Mouse (Mus musculus) spleen, adult 2 months (tissue): ENCODE results near the gene Hbb-y. TPM values are rescaled to one million over a fixed set of nuclear protein-coding genes. Genes with fewer than 3 reads are reported as not detected.

Experiments
- DNase-seq, 2 experiments: peaks; one replicate each; pipeline versions ENCODE4 v3.0.0 to v3.0.0-alpha.2; 2012 to 2021; ENCODE audit warnings: low spot score in 2 of 2, low read depth in 1 of 2
- H3K27ac ChIP-seq: fragments of 200-500 bp; 2 replicates; pipeline ENCODE4 v1.5.1; 2012; ENCODE audit warnings: low read length, inconsistent platforms; ENCODE audit not compliant: insufficient read depth
- H3K27me3 ChIP-seq: fragments of 200-500 bp; 2 replicates; pipeline ENCODE4 v1.6.1; 2012; ENCODE audit warnings: mild to moderate bottlenecking, moderate library complexity, low read length, inconsistent platforms; ENCODE audit not compliant: control insufficient read depth, insufficient read depth
- H3K36me3 ChIP-seq: fragments of 200-500 bp; 2 replicates; pipeline ENCODE4 v1.6.1; 2012; ENCODE audit warnings: mild to moderate bottlenecking, low read length, inconsistent platforms; ENCODE audit not compliant: control insufficient read depth, insufficient read depth
- H3K4me1 ChIP-seq: fragments of 200-500 bp; 2 replicates; pipeline ENCODE4 v1.6.1; 2011; ENCODE audit warnings: inconsistent platforms; ENCODE audit not compliant: control insufficient read depth, insufficient read depth, insufficient read length
- H3K4me3 ChIP-seq: fragments of 200-500 bp; 2 replicates; pipeline ENCODE4 v1.5.1; 2011; ENCODE audit warnings: mild to moderate bottlenecking, inconsistent platforms; ENCODE audit not compliant: insufficient read depth, insufficient read length; ENCODE audit errors: extremely low read depth
- CTCF ChIP-seq: fragments of 200-500 bp; IDR thresholded peaks from 2 replicates; pipeline ENCODE4 v1.5.1; 2011; ENCODE audit warnings: mild to moderate bottlenecking, inconsistent platforms; ENCODE audit not compliant: insufficient read depth, insufficient read length, insufficient replicate concordance; ENCODE audit errors: extremely low read depth
- POLR2A ChIP-seq: fragments of 200-500 bp; IDR thresholded peaks from 2 replicates; pipeline ENCODE4 v1.6.1; 2011; ENCODE audit warnings: low read depth, low read length, inconsistent platforms
- WGBS: fragments of 180-500 bp; shearing (Covaris S2); methylation state at CpG from one replicate; pipeline ENCODE4 v1.1.7; 2018; 5-methylcytosine and 5-hydroxymethylcytosine counted together
- polyA plus RNA-seq: library from polyadenylated mRNA; depleted of rRNA; stranded (reverse); fragments of >200 nt; gene quantifications from 2 replicates; pipeline ENCODE4 v1.2.3, GENCODE M21; 2012; rRNA removed

The Hbb-y gene
- polyA plus RNA-seq, result 0.14 TPM in 1 of 2 replicates, not detected in the other

- TF ChIP-seq POLR2A (no peak), CTCF (no peak)
- H3K27ac ChIP-seq, result no peak within 1 kb of the TSS
- no peaks in the 10 kb centered on the region for H3K4me1 ChIP-seq
- no peaks in the 10 kb centered on the region for H3K36me3 ChIP-seq
- no peak within 1 kb of the TSS for H3K4me3 ChIP-seq
- DNase-seq, result no peak
- no peaks in the 10 kb centered on the region for H3K27me3 ChIP-seq
- 80% methylated on average over 2 of the region's 2 CpGs for WGBS
These were observed at the start of gene Hbb-y for GRCm38 (mm10) chr7:103853090-103853489. Gene Hbb-y (minus strand): TSS chr7:103853216.

GRCm38 (mm10) chr7:103894385-103894784 lies 41.4 kb upstream of the Hbb-y start, which contains the start of gene Olfr64:
Gene Olfr64 (minus strand): TSS chr7:103894485.
- Histone ChIP-seq H3K27me3 (no peaks in the 10 kb centered on the region), H3K27ac (no peak within 1 kb of the TSS), H3K4me3 (no peak within 1 kb of the TSS), H3K4me1 (no peaks in the 10 kb centered on the region), H3K36me3 (no peaks in the 10 kb centered on the region)
- WGBS, result 85% methylated on average over 1 of the region's 1 CpGs
- TF ChIP-seq CTCF (no peak), POLR2A (no peak)
- DNase-seq, result no peak

GRCm38 (mm10) chr7:103886152-103886551 lies 33.1 kb upstream of the Hbb-y start, which contains the start of gene Olfr66:
Gene Olfr66 (minus strand): TSS chr7:103886252.
- TF ChIP-seq POLR2A (no peak), CTCF (no peak)
- H3K36me3 ChIP-seq, result no peaks in the 10 kb centered on the region
- H3K27me3 ChIP-seq, result no peaks in the 10 kb centered on the region
- H3K27ac ChIP-seq, result no peak within 1 kb of the TSS
- no peak for DNase-seq
- no peaks in the 10 kb centered on the region for H3K4me1 ChIP-seq
- H3K4me3 ChIP-seq, result no peak within 1 kb of the TSS

GRCm38 (mm10) chr7:103877093-103877492 lies 24.1 kb upstream of the Hbb-y start:
- Histone ChIP-seq H3K4me1 (no peaks in the 10 kb centered on the region), H3K36me3 (no peaks in the 10 kb centered on the region), H3K27ac (no peak overlapping the region), H3K4me3 (no peak overlapping the region), H3K27me3 (no peaks in the 10 kb centered on the region)
- TF ChIP-seq POLR2A, result no peak
- no peak for TF ChIP-seq CTCF
- DNase-seq, result no peak
- 81% methylated on average over 2 of the region's 2 CpGs for whole genome bisulfite sequencing

GRCm38 (mm10) chr7:103874451-103874850 lies 21.4 kb upstream of the Hbb-y start:
- 44% methylated on average over 5 of the region's 5 CpGs for WGBS
- Histone ChIP-seq H3K27me3 (no peaks in the 10 kb centered on the region), H3K4me3 (no peak overlapping the region), H3K27ac (no peak overlapping the region), H3K4me1 (no peaks in the 10 kb centered on the region), H3K36me3 (no peaks in the 10 kb centered on the region)
- no peak for DNase-seq
- TF ChIP-seq CTCF (no peak), POLR2A (no peak)

GRCm38 (mm10) chr7:103873064-103873463 lies 20.0 kb upstream of the Hbb-y start:
- no peak overlapping the region for H3K4me3 ChIP-seq
- no peaks in the 10 kb centered on the region for H3K36me3 ChIP-seq
- TF ChIP-seq CTCF (no peak), POLR2A (no peak)
- no peaks in the 10 kb centered on the region for H3K4me1 ChIP-seq
- 0% methylated on average over 1 of the region's 1 CpGs for WGBS
- no peaks in the 10 kb centered on the region for H3K27me3 ChIP-seq
- H3K27ac ChIP-seq, result no peak overlapping the region
- DNase-seq, result peak in 1 of 2 experiments; percentile 9

GRCm38 (mm10) chr7:103870667-103871066 lies 17.7 kb upstream of the Hbb-y start:
- no peak overlapping the region for H3K4me3 ChIP-seq
- no peak overlapping the region for H3K27ac ChIP-seq
- DNase-seq, result no peak
- TF ChIP-seq POLR2A (no peak), CTCF (no peak)
- H3K36me3 ChIP-seq, result no peaks in the 10 kb centered on the region
- no peaks in the 10 kb centered on the region for H3K27me3 ChIP-seq
- no peaks in the 10 kb centered on the region for H3K4me1 ChIP-seq
